Mouse (Mus musculus): ENCODE results near the gene Tor2a.

The Tor2a gene

DNA sequence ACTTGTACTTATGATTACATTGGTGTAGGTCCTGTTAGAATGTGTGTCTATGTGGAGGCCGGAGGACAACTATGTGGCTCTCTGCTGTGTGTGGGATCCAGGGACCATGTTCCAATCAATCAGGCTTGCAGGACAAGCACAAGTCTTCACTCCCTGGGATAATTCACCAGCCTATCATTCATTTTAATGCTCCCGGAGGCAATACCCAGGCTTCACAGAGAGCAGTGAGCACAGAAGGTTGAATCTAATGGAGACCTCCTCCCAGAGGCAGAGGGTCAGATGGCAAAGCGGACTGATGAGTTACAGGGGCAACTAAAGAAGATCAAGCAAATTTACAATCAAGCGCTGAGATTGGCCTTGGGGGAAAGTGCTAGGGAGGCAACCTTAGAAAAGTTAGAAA is 27.5 kb upstream of the Tor2a start:
- DNase-seq (ENCODE audit: low spot score in 2 of 2) = no peak

- no peak for DNase-seq (ENCODE audit: low spot score in 2 of 2)
These were observed 26.2 kb upstream of the Tor2a start for GRCm38 (mm10) chr2:32730854-32731253.

DNA sequence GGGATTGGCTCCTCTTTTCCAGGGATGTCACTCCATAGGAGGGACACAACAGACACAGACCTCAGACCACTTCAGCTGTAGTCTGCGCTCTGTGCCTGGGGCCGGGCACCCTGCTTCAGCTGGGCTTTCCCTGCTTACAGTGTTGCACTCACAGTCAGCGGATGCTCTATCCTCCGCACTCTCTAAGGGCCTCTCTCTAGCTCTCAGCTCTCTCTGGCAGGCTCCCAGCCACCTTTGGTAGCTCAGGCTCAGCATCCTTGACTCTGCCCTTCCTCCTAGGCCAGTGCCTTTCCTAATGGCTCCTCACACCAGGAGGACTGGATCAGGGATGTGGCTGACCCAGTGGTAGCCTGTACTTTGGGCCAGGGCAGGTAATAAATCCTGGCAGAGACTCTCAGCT is 25.1 kb upstream of the Tor2a start:
- no peak for DNase-seq (ENCODE audit: low spot score in 2 of 2)

- no peak for DNase-seq (ENCODE audit: low spot score in 2 of 2)
These were observed 24.3 kb upstream of the Tor2a start for GRCm38 (mm10) chr2:32732695-32733094.

DNA sequence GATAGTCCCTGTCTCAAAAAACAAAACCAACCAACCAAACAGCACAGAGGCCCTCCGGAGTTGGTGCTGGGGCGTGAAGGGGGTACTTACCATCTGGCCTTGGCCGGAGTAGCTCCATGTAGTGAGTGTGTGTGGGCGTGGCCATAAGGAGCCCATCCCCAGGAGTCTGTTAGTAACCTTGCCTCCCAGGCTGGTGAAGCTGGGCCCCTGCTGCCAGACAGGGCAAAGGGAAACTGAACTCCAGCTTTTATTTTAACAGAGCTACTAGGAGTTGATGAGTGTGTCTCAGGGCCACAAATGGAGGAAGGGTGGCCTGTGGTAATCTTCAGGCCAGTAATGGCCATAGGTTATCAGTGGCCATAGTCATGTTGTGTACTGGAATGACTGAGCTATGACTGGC is 22.6 kb upstream of the Tor2a start:
- DNase-seq (ENCODE audit: low spot score in 2 of 2) = no peak

GRCm38 (mm10) chr2:32734933-32735332 is 22.1 kb upstream of the Tor2a start:
- no peak for DNase-seq (ENCODE audit: low spot score in 2 of 2)

GRCm38 (mm10) chr2:32736306-32736829 is 20.7 kb upstream of the Tor2a start:
- no peak for DNase-seq (ENCODE audit: low spot score in 2 of 2)

GRCm38 (mm10) chr2:32737008-32737407 is 20.0 kb upstream of the Tor2a start:
- DNase-seq (ENCODE audit: low spot score in 2 of 2) = no peak

- DNase-seq (ENCODE audit: low spot score in 2 of 2) = no peak
These were observed 17.7 kb upstream of the Tor2a start for GRCm38 (mm10) chr2:32739311-32739710.

DNA sequence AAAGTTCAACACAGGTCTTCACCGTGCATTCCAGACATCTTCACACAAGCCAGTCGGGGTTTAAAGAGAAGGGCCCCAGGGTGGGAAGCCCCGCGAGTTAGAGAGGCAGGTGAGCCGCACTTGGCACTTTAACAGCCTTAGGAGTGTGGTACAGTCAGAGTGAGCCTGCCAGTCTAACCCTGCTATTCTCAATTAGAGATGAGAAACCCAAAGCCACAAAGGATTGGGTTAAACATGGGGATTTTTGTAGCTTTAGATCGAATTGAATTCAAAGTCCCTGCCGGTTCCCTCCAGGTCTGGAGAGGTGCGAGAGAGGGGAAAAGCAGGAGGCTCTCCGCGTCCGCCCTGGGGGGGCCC is 16.1 kb upstream of the Tor2a start, which contains the start of gene 6330409D20Rik:
6330409D20Rik (minus strand) TSS at position 101 of the 357 bp plus-strand sequence.
- DNase-seq (ENCODE audit: low spot score in 2 of 2) = no peak

DNA sequence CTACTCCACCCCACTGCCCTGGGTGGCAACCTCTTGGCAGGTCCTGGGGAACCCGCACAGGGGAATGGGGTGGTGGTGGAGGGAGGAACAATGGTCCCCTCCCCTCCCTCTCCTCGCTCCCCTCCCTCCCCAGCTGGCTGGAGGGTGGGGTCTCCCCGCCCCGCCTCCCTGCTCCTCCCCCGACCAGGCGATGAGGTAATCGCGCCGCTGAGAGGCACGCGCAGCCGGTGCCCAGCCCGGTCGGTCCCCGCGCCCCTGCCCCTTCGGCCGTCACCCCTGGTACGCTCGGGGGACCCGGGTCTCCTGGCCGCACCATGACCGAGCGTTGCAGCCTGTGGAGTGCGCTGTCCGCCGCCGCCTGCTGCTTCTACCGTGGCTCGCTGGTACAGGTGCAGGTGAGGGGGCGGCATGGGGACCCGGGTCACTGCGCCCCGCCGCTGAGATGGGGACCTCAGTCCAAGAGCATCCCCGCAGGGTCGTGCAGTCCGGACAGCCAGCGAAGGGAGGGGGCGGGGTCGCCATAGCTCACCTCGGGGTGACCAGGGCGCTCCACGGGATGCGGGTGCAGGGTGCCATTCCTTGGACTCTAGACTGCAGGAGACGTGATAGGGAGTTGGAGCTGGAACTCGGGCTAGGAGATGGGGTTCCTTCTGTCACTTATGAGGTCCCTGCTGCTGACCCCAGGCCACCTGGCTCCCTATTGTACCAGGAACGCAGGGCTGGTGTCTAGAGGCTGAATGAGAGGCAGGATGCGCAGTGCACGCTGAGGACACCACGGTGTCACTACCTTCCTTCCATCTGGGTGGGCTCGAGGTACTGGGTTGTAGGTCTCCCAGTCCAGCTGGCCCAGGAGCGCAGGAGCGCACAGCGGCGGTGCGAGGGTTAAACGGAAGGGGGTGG is 15.5 kb upstream of the Tor2a start:
- no peak for DNase-seq (ENCODE audit: low spot score in 2 of 2)

GRCm38 (mm10) chr2:32742173-32742531 is 14.9 kb upstream of the Tor2a start:
- DNase-seq (ENCODE audit: low spot score in 2 of 2) = no peak

DNA sequence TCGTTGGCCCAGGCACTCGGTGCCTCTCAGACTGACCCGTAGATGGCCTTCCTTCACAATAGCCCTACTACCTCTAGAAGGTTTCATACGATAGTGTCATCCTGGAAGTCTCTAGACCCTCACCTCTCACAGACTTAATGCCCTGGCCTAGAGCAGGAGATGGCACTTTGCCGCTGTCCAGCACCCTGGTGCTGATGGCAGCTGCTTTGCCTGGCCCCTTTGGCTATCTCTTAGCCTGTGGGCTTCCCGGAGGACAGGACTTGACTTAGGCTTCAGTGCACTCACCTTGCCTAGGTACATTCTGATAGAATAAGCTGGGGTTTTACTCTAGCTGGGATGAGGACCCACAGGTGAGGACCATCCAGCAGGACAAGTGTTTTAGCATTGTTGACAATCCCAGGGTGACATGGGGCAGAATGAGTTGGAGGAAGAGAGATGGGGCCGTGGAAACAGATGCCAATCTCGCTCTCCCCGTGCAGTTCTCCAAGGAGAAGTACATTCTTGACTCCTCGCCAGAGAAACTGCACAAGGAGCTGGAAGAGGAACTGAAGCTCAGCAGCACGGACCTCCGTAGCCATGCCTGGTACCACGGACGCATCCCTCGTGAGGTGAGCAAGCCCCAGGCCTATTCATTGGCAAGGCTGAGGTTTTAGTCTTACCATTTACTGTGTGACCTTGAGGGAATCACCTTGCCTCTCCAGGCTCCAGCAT is 12.6 kb upstream of the Tor2a start:
- DNase-seq (ENCODE audit: low spot score in 2 of 2) = no peak

GRCm38 (mm10) chr2:32749082-32749481 is 8.0 kb upstream of the Tor2a start:
- no peak for DNase-seq (ENCODE audit: low spot score in 2 of 2)

DNA sequence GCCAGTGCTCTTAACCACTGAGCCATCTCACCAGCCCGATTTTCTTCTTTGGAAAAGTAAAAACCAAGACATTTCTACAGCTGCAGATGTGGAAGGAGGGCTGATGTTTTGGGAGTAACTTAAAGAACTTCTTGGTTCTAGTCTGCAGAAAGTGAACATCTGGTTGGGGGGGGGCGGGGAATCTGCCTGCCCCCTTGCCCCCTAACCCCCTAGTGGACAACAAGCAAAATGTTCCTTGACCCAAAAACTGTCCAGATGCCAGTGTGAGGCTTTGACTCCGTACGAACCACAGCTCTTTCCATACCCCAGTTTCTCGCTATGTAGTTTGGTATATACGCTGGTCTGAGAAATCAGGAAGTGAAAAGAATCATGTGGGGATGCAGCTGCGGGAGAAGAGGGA is 6.8 kb upstream of the Tor2a start:
- DNase-seq (ENCODE audit: low spot score in 2 of 2) = no peak

GRCm38 (mm10) chr2:32750887-32751664 is 6.0 kb upstream of the Tor2a start:
- no peak for DNase-seq (ENCODE audit: low spot score in 2 of 2)

DNA sequence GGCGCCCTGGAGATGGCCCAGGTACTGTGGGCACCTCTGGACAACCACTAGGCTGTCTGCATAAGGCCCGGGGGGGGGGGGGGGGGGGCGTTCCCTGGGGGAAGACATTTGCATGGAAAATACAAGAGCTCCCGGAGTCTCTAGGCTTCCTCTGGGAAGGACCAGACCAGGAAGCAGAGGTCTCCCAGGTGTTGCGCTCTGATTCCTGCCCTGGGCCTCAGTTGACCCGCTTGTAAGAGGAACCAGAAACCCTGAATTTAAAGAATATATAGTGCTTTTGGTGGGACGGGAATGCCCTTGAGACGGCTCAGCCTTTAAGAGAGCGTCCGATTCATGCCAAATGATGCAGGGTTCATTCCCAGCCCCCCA is 5.4 kb upstream of the Tor2a start:
- no peak for DNase-seq (ENCODE audit: low spot score in 2 of 2)

DNA sequence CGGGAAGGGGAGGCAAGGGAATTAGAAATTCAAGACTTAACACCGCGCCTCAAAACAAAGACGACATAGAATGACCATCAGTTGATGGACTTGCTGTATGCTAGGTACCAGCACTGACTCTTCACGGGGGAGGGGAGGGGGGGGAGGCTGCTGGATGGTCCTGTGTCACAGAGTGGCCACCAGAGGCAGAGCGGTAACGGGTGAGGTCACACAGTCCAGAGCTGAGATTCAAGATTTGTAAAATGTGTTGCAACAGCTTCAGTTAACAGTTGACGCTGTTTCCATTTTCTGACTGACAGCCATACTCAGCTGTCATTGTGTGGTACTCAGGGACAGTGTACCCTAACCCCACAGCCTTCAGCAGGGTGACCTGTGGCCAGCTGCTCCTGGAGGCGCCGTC is 4.9 kb upstream of the Tor2a start:
- no peak for DNase-seq (ENCODE audit: low spot score in 2 of 2)

GRCm38 (mm10) chr2:32756674-32757055 is 369 bp upstream of the Tor2a start:
- no peak for DNase-seq (ENCODE audit: low spot score in 2 of 2)

DNA sequence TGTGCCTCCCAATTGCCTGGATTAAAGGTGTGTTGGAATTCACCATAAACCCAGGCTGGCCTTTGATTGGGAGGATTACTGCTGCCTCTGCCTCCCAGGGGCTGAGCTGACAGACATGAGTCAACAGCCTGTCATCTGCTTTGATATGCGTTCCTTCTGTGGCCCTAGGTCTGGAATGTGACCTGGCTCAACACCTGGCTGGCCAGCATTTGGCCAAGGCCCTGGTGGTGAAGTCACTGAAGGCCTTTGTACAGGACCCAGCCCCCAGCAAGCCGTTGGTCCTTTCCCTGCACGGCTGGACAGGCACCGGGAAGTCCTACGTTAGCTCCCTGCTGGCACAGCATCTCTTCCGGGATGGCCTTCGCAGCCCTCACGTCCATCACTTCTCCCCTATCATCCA is 1.5 kb downstream of the Tor2a start:
- DNase-seq (ENCODE audit: low spot score in 2 of 2) = no peak

DNA sequence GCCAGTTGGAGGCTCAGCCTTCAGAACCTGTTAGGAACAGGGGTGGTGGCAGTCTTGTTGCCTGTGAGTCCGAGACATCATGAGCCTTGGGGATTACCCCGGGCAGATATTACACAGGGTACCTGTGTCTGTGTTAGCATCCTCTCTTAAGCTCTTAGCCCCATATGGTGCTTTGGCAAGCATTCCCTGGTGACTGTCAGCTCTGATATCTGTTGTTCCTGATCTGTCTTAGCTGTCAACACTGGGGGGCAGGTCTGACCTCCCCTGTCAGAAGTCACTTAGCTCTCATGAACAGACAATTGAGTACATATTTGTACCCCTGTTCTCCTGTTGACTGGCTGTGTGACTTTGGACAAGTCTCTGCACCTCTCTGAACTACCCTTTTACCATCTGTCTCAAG is 2.0 kb downstream of the Tor2a start:
- DNase-seq (ENCODE audit: low spot score in 2 of 2) = no peak

- DNase-seq (ENCODE audit: low spot score in 2 of 2) = no peak
These were observed 4.3 kb downstream of the Tor2a start for GRCm38 (mm10) chr2:32761361-32761760.

All from spleen, postnatal 36 days (tissue).